Mouse (Mus musculus) forebrain, embryonic 15.5 days (tissue): ENCODE measurements around the gene Ccr2. TPM values are rescaled to one million over a fixed set of nuclear protein-coding genes. Genes with fewer than 3 reads are reported as not detected.
"Not testable (repeated sequence)": the region's sequence is repeated elsewhere in the genome, so short reads cannot be mapped to it uniquely, and the experiment has no call there.

Source experiments
- ATAC-seq: fragments of 200-750 bp; cut with Nextera tagmentation; replicated peaks from 2 replicates; pipeline ENCODE4 v1.8.0; 2017; ENCODE audit warnings: mild to moderate bottlenecking, moderate TSS enrichment, moderate library complexity
- H3K27ac ChIP-seq: fragments of 300-500 bp; sonication (generic); replicated peaks from 2 replicates; pipeline ENCODE4 v1.5.1; 2015; ENCODE audit warnings: mild to moderate bottlenecking, inconsistent platforms
- H3K27me3 ChIP-seq: fragments of 300-500 bp; sonication (generic); 2 replicates; pipeline ENCODE4 v1.6.1; 2015; ENCODE audit warnings: inconsistent platforms
- H3K36me3 ChIP-seq: fragments of 300-500 bp; sonication (generic); 2 replicates; pipeline ENCODE4 v1.6.1; 2015; ENCODE audit warnings: mild to moderate bottlenecking, inconsistent platforms
- H3K4me1 ChIP-seq: fragments of 300-500 bp; sonication (generic); 2 replicates; pipeline ENCODE4 v1.6.1; 2015; ENCODE audit warnings: inconsistent platforms
- H3K4me2 ChIP-seq: fragments of 300-500 bp; sonication (generic); replicated peaks from 2 replicates; pipeline ENCODE4 v1.6.1; 2015; ENCODE audit warnings: mild to moderate bottlenecking, inconsistent platforms
- H3K4me3 ChIP-seq: fragments of 300-500 bp; sonication (generic); 2 replicates; pipeline ENCODE4 v1.5.1; 2015; ENCODE audit warnings: mild to moderate bottlenecking, inconsistent platforms
- H3K9ac ChIP-seq: fragments of 300-500 bp; sonication (generic); replicated peaks from 2 replicates; pipeline ENCODE4 v1.6.1; 2015; ENCODE audit warnings: mild to moderate bottlenecking, inconsistent platforms
- H3K9me3 ChIP-seq: fragments of 300-500 bp; sonication (generic); 2 replicates; pipeline ENCODE4 v1.6.1; 2016; ENCODE audit warnings: inconsistent platforms
- WGBS: fragments of 180-500 bp; shearing (Covaris S2); methylation state at CpG from one replicate; pipeline ENCODE4 v1.1.7; 2015; ENCODE audit warnings: mixed read lengths; 5-methylcytosine and 5-hydroxymethylcytosine counted together
- polyA plus RNA-seq: library from polyadenylated mRNA; unstranded; fragments of >200 nt; fragmentation: Nextera tagmentation; extraction: Ambion mirVana; gene quantifications from 2 replicates; pipeline ENCODE4 v1.2.1, GENCODE M21; 2015

Ccr2 gene
- polyA plus RNA-seq = 0.18 and 0.23 TPM in 2 replicates

GRCm38 (mm10) chr9:124101723-124102122, at the start of gene Ccr2:
Gene Ccr2, plus strand, starts transcription at chr9:124101950.
- H3K4me3 ChIP-seq = no peak within 1 kb of the TSS

GRCm38 (mm10) chr9:124053532-124053931, 48.2 kb upstream of the Ccr2 start:
- H3K4me1 ChIP-seq = no peaks in the 10 kb centered on the region
- H3K36me3 ChIP-seq = no peaks in the 10 kb centered on the region
- no peak for ATAC-seq
- H3K4me2 ChIP-seq = no peak overlapping the region
- no peaks in the 10 kb centered on the region for H3K9me3 ChIP-seq
- H3K9ac ChIP-seq = no peak overlapping the region
- H3K4me3 ChIP-seq = no peak overlapping the region
- H3K27ac ChIP-seq = no peak overlapping the region
- WGBS = 73% methylated on average over 2 of the region's 2 CpGs
- no peaks in the 10 kb centered on the region for H3K27me3 ChIP-seq

More at GRCm38 (mm10) chr9:124101723-124102122, at the start of gene Ccr2:
- no peak within 1 kb of the TSS for H3K4me2 ChIP-seq
- H3K9me3 ChIP-seq = no peaks in the 10 kb centered on the region
- H3K4me1 ChIP-seq = no peaks in the 10 kb centered on the region
- 86% methylated on average over 4 of the region's 4 CpGs for whole genome bisulfite sequencing
- no peaks in the 10 kb centered on the region for H3K27me3 ChIP-seq
- H3K27ac ChIP-seq = no peak within 1 kb of the TSS
- H3K36me3 ChIP-seq = no peaks in the 10 kb centered on the region
- H3K9ac ChIP-seq = no peak within 1 kb of the TSS
- ATAC-seq = no peak

- no peaks in the 10 kb centered on the region for H3K4me1 ChIP-seq
- no peak overlapping the region for H3K4me2 ChIP-seq
- H3K9me3 ChIP-seq = no peaks in the 10 kb centered on the region
- no peak overlapping the region for H3K9ac ChIP-seq
- H3K4me3 ChIP-seq = no peak overlapping the region
- no peaks in the 10 kb centered on the region for H3K27me3 ChIP-seq
- ATAC-seq = no peak
- H3K27ac ChIP-seq = no peak overlapping the region
- WGBS = 87% methylated on average over 3 of the region's 3 CpGs
- no peaks in the 10 kb centered on the region for H3K36me3 ChIP-seq
Measured at GRCm38 (mm10) chr9:124056158-124056709, 45.5 kb upstream of the Ccr2 start.

GRCm38 (mm10) chr9:124059660-124060352, 41.9 kb upstream of the Ccr2 start:
- no peak overlapping the region for H3K4me3 ChIP-seq
- ATAC-seq = no peak
- WGBS = 79% methylated on average over 2 of the region's 2 CpGs

GRCm38 (mm10) chr9:124061474-124062432, 40.0 kb upstream of the Ccr2 start:
- not testable (repeated sequence) for H3K4me2 ChIP-seq, H3K36me3 ChIP-seq, H3K9me3 ChIP-seq, H3K27ac ChIP-seq, H3K4me3 ChIP-seq, H3K4me1 ChIP-seq, H3K9ac ChIP-seq, ATAC-seq, H3K27me3 ChIP-seq
- WGBS = 64% methylated on average over 3 of the region's 3 CpGs

More at GRCm38 (mm10) chr9:124059660-124060352, 41.9 kb upstream of the Ccr2 start:
- H3K36me3 ChIP-seq = no peaks in the 10 kb centered on the region
- H3K9me3 ChIP-seq = no peaks in the 10 kb centered on the region
- no peak overlapping the region for H3K4me2 ChIP-seq
- H3K27me3 ChIP-seq = no peaks in the 10 kb centered on the region
- H3K9ac ChIP-seq = no peak overlapping the region
- no peaks in the 10 kb centered on the region for H3K4me1 ChIP-seq
- H3K27ac ChIP-seq = no peak overlapping the region

- Histone ChIP-seq H3K9ac (no peak overlapping the region), H3K4me2 (no peak overlapping the region), H3K27ac (no peak overlapping the region), H3K4me3 (no peak overlapping the region), H3K9me3 (no peaks in the 10 kb centered on the region), H3K27me3 (no peaks in the 10 kb centered on the region), H3K4me1 (no peaks in the 10 kb centered on the region), H3K36me3 (no peaks in the 10 kb centered on the region)
- ATAC-seq = no peak
Measured at GRCm38 (mm10) chr9:124066572-124067103, 35.1 kb upstream of the Ccr2 start.

GRCm38 (mm10) chr9:124068098-124069058, 33.4 kb upstream of the Ccr2 start:
- H3K4me1 ChIP-seq = no peaks in the 10 kb centered on the region
- no peak for ATAC-seq
- H3K36me3 ChIP-seq = no peaks in the 10 kb centered on the region
- no peak overlapping the region for H3K4me2 ChIP-seq
- H3K27me3 ChIP-seq = no peaks in the 10 kb centered on the region
- no peaks in the 10 kb centered on the region for H3K9me3 ChIP-seq
- H3K4me3 ChIP-seq = no peak overlapping the region
- H3K27ac ChIP-seq = no peak overlapping the region
- WGBS = 68% methylated on average over 2 of the region's 2 CpGs
- no peak overlapping the region for H3K9ac ChIP-seq

GRCm38 (mm10) chr9:124071506-124071905, 30.2 kb upstream of the Ccr2 start:
- no peaks in the 10 kb centered on the region for H3K4me1 ChIP-seq
- no peak for ATAC-seq
- H3K4me3 ChIP-seq = no peak overlapping the region
- H3K27ac ChIP-seq = no peak overlapping the region
- no peaks in the 10 kb centered on the region for H3K27me3 ChIP-seq
- no peaks in the 10 kb centered on the region for H3K36me3 ChIP-seq
- H3K9me3 ChIP-seq = no peaks in the 10 kb centered on the region
- WGBS = 81% methylated on average over 1 of the region's 1 CpGs
- no peak overlapping the region for H3K9ac ChIP-seq
- no peak overlapping the region for H3K4me2 ChIP-seq

- H3K9me3 ChIP-seq = no peaks in the 10 kb centered on the region
- H3K27ac ChIP-seq = no peak overlapping the region
- 50% methylated on average over 4 of the region's 4 CpGs for WGBS
- H3K9ac ChIP-seq = no peak overlapping the region
- no peaks in the 10 kb centered on the region for H3K27me3 ChIP-seq
- no peak overlapping the region for H3K4me2 ChIP-seq
- ATAC-seq = no peak
- no peak overlapping the region for H3K4me3 ChIP-seq
- H3K36me3 ChIP-seq = no peaks in the 10 kb centered on the region
- H3K4me1 ChIP-seq = no peaks in the 10 kb centered on the region
Measured at GRCm38 (mm10) chr9:124079803-124080202, 21.9 kb upstream of the Ccr2 start.

GRCm38 (mm10) chr9:124080471-124080870, 21.3 kb upstream of the Ccr2 start:
- H3K9ac ChIP-seq, ATAC-seq, H3K4me2 ChIP-seq, H3K4me1 ChIP-seq, H3K27ac ChIP-seq, H3K27me3 ChIP-seq, H3K36me3 ChIP-seq, H3K9me3 ChIP-seq, H3K4me3 ChIP-seq: not testable (repeated sequence)
- 96% methylated on average over 12 of the region's 13 CpGs for WGBS

- no peak overlapping the region for H3K27ac ChIP-seq
- H3K4me3 ChIP-seq = no peak overlapping the region
- no peaks in the 10 kb centered on the region for H3K9me3 ChIP-seq
- no peak overlapping the region for H3K9ac ChIP-seq
- 73% methylated on average over 1 of the region's 1 CpGs for WGBS
- no peaks in the 10 kb centered on the region for H3K27me3 ChIP-seq
- ATAC-seq = no peak
- no peaks in the 10 kb centered on the region for H3K36me3 ChIP-seq
- H3K4me1 ChIP-seq = no peaks in the 10 kb centered on the region
- H3K4me2 ChIP-seq = no peak overlapping the region
Measured at GRCm38 (mm10) chr9:124090441-124090840, 11.3 kb upstream of the Ccr2 start.
